Mouse (Mus musculus) spleen, adult 12 weeks (tissue): ENCODE measurements around the gene Prl2c5.
"Not testable (repeated sequence)": the region's sequence is repeated elsewhere in the genome, so short reads cannot be mapped to it uniquely, and the experiment has no call there.

Experiments
- DNase-seq: peaks from one replicate; pipeline ENCODE4 v3.0.0; 2022; ENCODE audit warnings: low spot score

Gene Prl2c5

DNA sequence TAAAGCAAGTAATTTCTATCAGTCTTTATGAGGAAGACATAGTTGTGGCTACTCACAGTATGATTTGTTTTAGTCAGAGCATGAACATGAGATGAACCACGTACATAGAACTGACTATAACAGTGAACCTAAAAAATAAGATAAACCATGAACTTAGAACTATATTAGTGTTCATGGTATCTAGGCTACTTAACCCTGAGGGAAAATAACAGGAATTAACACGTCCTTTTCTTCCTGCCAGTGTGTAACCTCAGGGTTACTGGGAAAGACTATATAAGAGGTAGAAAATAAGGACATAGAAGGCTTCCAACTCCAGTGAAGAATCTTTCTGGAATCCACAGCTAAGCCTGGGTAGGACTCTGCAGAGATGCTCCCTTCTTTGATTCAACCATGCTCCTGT lies at the start of gene Prl2c5:
Gene Prl2c5, plus strand, starts transcription at position 301 of the 400 bp plus-strand sequence.
- not testable (repeated sequence) for DNase-seq

DNA sequence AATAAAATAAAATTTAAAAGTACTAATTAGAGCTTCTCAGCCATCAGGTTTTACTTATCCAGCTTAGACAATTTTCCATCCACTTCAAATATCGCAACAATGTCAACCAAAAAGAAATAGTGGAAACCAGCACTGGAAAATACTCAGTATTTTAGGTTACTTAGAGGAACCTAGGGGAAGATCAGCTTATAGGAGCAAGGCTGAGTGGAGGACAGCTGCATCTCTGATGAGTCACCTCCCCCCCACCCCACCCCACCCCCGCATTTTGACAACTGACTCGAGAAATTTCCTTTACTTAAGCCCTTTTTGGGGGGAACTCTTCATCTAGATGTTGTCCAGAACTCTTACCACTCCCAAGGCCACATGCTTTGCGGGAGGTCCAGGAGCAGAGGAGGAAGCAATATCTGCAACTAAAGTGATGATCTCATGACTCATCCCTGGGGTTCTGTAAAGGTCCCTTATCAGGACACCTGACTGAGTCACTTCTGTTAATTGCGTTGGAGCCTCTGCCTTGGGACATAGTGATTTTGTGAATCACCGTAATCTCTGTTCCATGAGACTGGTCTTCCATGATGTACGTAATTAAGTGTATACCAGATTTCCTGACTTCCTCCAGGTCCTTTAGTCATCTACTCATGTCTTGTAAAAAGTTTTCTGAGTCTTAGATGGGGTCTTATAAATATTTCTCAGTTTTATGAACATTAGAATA lies 19.6 kb upstream of the Prl2c5 start:
- DNase-seq = not testable (repeated sequence)

DNA sequence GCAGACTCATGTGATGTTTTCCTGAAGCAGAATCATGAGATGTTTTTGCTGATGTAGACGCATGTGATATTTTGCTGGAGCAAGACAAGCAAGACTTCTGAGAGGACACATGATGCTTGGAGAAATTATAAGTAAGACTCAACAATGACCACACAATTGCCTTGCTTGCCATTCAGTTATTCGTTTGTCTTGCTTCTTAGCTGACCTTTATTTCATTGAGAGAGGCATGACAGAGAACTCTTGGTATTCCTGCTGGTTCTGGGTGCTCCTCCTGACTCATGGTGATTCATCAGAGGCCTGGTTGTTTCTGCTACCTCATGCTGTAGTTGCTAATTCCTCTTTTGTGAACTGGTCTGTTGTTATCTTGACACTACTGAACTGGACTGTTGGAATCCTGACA lies 13.9 kb upstream of the Prl2c5 start:
- not testable (repeated sequence) for DNase-seq

GRCm38 (mm10) chr13:13173616-13174136 lies 8.8 kb upstream of the Prl2c5 start:
- DNase-seq = not testable (repeated sequence)

DNA sequence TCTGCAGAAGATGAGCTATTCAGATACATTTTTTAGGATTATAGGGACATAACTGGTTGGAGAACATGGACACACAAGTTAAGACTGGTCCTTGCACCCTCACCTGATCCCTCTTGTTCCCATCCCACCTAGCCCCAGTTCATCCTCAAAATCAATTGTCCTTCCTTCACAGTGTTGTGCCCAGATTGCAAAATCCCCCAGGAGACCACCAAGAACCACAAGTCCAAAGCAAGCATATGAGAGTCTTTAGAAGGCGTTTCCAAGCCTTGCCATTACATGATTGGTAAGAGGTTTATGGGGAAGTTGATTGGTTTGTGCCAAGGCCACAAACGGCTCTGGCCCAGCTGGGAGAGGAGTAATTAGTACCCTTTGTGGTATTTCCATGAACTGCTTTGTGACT lies 6.8 kb upstream of the Prl2c5 start:
- not testable (repeated sequence) for DNase-seq

DNA sequence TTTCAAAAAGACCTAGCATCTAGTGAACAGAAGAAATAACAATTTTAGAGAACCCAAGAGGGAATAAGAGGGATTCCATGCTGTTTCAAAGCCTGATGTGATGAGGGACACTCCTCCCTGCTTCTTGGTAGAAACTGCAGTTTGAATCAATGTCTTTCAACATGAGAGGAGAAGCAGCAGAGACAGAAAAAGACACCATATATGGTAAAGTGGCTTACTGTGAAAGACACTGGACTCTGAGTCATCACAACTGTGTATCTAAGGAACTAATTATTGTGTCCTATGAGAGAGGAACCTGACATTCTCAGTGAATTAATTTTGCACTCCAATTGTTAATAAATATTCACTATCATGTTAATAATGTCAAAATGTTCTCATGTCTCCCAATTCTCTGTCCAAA lies 28.7 kb downstream of the Prl2c5 start:
- DNase-seq = not testable (repeated sequence)

GRCm38 (mm10) chr13:13216363-13216762 lies 33.8 kb downstream of the Prl2c5 start:
- not testable (repeated sequence) for DNase-seq

DNA sequence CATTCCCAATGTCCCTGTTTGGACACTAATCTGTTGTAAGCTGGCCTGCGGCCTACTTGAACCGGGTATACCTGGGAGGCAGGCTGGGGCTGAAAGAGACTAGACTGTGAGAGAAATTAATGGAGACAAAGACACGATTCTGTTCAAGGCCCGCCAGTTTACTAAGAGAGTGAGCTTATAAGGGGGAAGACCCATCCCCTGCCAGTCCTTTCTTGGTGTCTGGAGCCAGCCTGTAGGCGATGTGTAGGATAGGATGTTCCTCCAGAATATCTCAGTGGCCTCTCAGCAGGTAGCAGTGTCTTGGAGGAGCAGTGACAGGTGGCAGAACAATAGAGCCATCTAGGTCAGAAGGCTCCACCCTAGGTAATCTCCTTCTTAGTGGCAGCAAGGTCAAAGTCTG lies 37.7 kb downstream of the Prl2c5 start:
- DNase-seq = not testable (repeated sequence)

DNA sequence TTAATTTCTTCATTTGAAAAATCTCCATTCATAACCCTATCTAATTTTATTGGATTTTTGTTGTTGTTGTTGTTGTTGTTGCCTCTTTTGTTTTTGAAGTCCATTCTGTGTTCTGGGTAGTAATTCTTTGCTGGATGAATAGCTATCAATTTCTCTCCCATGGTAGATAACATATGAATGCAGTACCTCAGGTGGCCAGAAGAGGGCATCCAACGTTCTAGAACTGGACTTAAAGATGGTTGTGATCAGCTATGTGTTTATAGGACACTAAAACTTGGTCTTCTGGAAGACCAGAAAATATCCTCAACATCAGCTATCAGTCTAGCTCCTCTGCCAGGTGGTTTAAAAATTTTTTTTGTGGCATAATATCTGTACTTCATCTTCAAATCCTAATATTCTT lies 54.9 kb downstream of the Prl2c5 start:
- DNase-seq = not testable (repeated sequence)
